Mouse (Mus musculus) layer of hippocampus, adult 18-20 months (tissue): ENCODE measurements around the gene Washc2. TPM values are rescaled to one million over a fixed set of nuclear protein-coding genes. Genes with fewer than 3 reads are reported as not detected.

Experiments used
- DNase-seq, 2 experiments: peaks; one replicate each; pipeline ENCODE4 v3.0.0; 2022; ENCODE audit warnings: low spot score in 2 of 2
- total RNA-seq, 2 experiments: library from RNA; stranded (reverse); gene quantifications; 2 replicates each; pipeline ENCODE4 v1.2.3; 2021

Gene Washc2
- total RNA-seq, 2 experiments from 2014 or later, result 99.2 to 110 TPM

GRCm38 (mm10) chr6:116260481-116260880, 52.6 kb downstream of the Washc2 start:
- DNase-seq, result no peak

GRCm38 (mm10) chr6:116262824-116263223, 55.0 kb downstream of the Washc2 start:
- DNase-seq, result no peak

GRCm38 (mm10) chr6:116264018-116264651, 56.3 kb downstream of the Washc2 start, which contains the start of gene Zfand4:
Gene Zfand4 (plus strand): TSS chr6:116264222.
- DNase-seq, result peak; percentile 85 to 91

DNA sequence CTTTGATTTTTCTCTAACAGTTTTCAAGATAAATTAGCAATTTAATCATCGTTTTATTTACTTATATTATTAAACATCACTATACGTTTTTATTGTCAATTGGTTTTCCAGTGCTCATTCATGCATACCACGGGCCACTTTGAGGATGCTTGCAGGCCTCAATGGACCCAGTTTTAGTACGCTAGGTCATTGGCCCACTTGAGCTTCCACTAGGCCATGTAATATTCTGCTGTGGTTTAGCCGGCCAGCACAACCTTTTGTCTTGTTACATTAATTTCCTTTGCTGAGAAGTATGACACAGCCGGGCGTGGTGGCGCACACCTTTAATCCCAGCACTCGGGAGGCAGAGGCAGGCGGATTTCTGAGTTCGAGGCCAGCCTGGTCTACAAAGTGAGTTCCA, 57.0 kb downstream of the Washc2 start:
- DNase-seq, result no peak

GRCm38 (mm10) chr6:116265603-116266002, 57.8 kb downstream of the Washc2 start:
- DNase-seq, result no peak

DNA sequence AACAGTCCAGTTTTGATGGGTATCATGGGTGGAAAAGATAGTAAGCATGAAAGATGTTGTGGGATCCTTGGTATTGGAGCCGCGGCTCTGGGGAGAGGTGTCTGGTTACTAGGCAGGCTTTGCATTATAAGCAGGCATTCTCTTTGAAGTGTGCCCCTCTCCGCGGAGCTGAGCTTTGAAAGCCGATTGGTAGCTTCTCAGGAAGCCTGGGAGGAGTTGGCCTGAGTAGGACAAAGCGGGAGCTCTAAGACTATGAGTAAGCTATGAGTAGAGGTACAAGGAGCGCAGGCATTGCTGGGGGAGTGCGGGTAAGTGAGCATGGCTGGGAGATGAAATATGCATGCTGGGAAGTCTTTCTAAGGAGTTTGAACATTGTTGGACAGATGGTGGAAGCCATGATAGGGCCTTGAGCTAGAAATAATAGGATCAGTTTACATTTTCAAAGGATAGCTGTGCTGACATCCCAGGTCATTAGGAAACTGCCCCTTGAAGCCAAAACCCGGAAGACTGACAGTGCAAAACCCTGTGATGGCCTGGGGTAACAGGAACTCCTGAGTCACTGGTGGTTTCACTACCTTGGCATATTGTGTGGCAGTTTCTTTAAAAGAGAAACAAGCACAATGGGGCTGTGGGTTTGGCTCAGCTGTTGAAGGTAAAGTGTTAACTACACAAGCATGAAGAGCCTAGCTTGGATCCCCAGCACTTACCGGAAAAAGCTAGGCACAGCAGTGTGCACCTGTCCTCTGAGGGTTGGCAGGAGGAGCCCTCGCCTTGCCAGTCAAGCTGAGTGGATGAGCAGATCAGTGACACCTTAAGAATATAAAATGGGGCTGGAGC, 58.7 kb downstream of the Washc2 start:
- no peak for DNase-seq

DNA sequence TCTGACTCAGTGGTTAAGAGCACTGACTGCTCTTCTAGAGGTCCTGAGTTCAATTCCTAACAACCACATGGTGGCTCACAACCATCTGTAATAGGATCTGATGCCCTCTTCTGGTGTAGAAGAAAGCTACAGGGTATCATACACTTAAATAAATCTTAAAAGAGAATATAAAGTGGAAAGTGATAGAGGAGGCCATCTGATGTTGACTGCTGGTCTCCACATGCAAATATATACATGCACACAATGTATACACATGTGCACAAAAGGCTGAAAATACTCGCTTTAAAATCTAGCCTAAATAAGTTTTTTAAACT, 59.2 kb downstream of the Washc2 start:
- no peak for DNase-seq

DNA sequence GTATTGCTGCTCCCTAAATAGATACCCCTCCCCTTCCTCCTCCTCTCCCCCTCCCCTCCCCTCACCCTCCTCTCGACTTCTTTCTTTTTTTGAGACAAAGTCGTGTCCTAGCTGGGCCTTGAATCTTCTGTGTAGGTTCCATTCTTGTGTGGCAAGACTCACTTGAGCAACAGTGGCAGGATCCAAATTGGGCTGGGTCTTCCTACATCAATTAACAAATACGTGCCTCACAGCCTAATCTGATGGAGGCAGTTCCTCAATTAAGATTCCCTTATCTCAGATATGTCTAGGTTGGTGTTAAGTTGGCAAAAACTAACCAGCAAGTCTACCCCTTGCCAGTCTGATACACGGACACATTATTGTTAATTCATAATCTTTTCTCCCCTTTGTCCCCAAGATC, 67.9 kb downstream of the Washc2 start:
- DNase-seq, result no peak

DNA sequence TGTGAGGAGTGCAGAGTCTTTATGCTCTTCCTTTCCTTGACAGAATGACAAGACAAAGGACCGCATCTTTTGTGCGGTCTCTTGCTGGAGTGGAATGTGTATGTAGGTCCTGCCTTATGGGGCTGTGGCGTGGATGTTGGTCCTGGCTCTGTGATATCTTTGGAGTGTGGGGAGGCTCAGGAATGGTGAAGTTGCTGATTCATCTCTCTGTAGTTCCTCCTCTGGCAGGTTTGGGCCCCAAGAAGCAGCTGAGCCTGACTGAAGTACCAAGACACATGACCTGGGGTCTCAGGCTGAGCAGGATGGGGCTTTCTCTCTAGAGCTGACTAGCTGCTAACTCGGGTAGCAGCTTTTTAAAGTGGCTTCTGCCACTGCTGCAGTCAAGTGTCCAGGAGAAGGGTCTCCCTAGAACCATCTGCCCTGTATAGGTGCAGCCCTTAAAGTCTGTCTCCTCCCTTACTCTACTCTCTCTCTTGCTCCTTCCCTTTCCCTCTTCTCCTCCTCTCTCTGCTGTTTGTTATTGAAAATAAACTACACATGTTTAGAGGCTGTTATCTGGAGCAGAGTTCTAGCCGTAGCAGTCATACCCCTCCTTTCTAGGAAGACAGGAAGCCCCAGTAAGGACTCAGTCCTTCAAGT, 71.0 kb downstream of the Washc2 start:
- no peak for DNase-seq

- no peak for DNase-seq
Observed at GRCm38 (mm10) chr6:116281014-116281413, 73.2 kb downstream of the Washc2 start.

GRCm38 (mm10) chr6:116282546-116282945, 74.7 kb downstream of the Washc2 start:
- DNase-seq, result no peak

GRCm38 (mm10) chr6:116283280-116283679, 75.4 kb downstream of the Washc2 start:
- no peak for DNase-seq

GRCm38 (mm10) chr6:116286321-116286720, 78.5 kb downstream of the Washc2 start:
- DNase-seq, result no peak

DNA sequence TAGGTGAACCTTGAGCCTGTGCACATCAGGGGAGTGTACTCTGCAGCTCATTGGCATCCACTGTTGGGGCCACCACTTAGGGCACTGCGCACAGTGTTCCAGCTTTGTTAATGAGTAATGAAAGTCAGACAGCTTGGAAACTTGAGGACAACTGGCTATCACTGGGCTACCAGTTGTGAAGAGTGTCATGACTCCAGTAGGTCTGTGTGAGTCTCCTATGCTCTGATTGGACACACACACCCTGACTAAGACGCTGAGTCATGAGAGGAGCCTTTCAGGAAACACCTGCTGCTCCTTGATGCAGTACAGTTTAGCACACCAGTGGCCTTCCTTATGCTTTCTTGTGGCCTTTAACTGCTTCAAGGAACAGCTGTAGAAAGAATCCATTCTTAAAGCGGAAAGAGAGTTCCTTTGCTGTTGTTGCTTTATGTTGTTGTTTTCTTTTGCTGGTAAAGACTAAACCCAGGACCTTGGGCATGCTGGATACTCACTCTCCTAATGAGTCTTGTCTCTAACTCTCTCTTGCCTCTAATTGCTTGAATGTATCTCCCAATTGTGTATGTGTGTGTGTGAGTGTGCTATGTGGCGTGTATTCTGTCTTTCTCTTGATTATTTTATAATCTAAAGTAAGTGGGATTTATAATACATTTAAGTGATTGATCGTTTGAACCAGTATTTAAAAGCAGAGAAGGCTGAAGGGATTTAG, 79.2 kb downstream of the Washc2 start:
- DNase-seq, result no peak

GRCm38 (mm10) chr6:116311411-116311810, 103.6 kb downstream of the Washc2 start:
- no peak for DNase-seq

Other genes with a start within 250 kb of the Washc2 start
- gene Plxnd1, start 213.0 kb upstream of the Washc2 start, total RNA-seq, result 10 to 100 TPM; 22.0 to 23.0 TPM
- gene Tmcc1, start 14.6 kb upstream of the Washc2 start, total RNA-seq, result 10 to 100 TPM; 82.0 to 91.7 TPM
- 1 to 10 TPM; 7.3 to 8.2 TPM for gene Zfand4, start 56.2 kb downstream of the Washc2 start, total RNA-seq
- gene March8, start 130.0 kb downstream of the Washc2 start, total RNA-seq, result 10 to 100 TPM; 51.5 to 52.4 TPM